Mouse (Mus musculus): ENCODE data around the gene Adsl.

DNA sequence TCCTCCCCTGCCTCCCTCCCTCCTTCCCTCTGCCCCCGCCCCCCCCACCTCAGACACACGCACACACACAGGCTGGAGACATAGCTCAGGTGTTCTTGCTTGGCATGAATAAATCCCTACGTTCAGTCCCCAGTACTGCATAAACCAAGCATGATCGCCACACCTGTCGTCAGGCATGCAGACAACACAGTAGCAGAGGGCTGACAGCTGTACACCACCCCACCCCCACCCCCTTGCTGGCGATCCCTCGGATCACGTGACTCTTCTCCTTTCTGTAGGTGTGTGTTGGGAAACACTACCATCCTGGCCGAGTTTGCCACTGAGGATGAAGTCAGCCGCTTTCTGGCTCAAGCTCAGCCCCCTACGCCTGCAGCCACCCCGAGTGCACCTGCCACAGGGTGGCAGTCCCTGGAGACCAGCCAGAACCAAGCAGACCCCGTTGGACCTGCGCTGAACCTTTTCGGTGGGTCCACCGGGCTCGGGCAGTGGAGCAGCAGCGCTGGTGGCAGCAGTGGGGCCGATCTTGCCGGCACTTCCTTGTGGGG, 19.4 kb upstream of the Adsl start:
- TF ChIP-seq CTCF (IDR thresholded peaks at IDR 0.05; ENCODE audit: low read depth) (no peak), EP300 (optimal IDR thresholded peaks at IDR 0.05) (no peak)

Data from stomach, postnatal 0 days (tissue).